In the genomic region with DNA sequence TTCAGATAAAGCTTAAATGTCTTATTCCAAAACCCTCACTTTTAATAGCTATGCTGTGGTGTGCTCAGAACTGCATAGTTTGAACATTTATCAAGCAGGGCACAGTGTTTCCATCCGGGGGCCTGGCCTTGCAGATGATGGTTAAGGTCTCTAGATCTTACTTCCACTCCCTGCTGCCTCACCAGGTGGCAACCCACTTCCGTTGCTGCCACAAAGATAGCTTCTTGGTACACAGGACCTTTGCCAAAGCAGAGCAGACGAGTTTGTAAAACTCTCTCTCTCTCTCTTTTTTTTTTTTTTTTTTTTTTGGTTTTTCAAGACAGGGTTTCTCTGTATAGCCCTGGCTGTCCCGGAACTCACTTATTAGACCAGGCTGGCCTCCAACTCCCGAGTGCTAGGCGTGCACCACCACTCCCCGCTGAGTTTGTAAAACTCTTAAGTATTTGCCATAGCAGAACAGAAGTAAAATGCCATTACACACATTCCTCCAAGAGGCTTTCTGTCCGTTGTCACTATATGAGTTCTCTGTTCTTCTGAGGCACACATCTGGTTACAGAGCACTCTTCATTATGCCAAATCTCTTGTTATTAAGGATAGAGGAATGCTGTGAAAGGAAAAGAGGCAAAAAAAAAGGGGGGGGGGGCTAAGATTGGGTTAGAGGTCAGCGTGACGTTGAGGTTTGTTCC, we compare ENCODE assay signal across 8 mouse cellular contexts. TPM values are rescaled to one million over a fixed set of nuclear protein-coding genes. Genes with fewer than 3 reads are reported as not detected.
DNase-seq lines count a peak whose midpoint lies in the region; ATAC-seq lines count a peak whose summit lies in the region.

No protein-coding gene starts in this region.

- H3K27ac ChIP-seq in hindbrain, embryonic 16.5 days (ENCODE audit: low read depth, low read length): peak overlapping the region; percentile 55; the same call in 1 of the 2 replicates
- H3K27ac ChIP-seq in midbrain, embryonic 10.5 days (replicated peaks): peak overlapping the region; percentile 72

- peak overlapping the region; percentile 70 for H3K4me2 ChIP-seq in hindbrain, embryonic 16.5 days (ENCODE audit: low read length)

- H3K36me3 ChIP-seq in hindbrain, embryonic 16.5 days (ENCODE audit: control insufficient read depth, insufficient read depth, low read length): no peaks in the 10 kb centered on the region
- no peaks in the 10 kb centered on the region for H3K36me3 ChIP-seq in midbrain, embryonic 10.5 days

- WGBS in hindbrain, embryonic 16.5 days: 59% methylated on average over 10 of the region's 10 CpGs
- WGBS in midbrain, embryonic 10.5 days: 64% methylated on average over 10 of the region's 10 CpGs

- peak overlapping the region; percentile 89 for H3K4me3 ChIP-seq in hindbrain, embryonic 16.5 days (ENCODE audit: low read length)
- peak overlapping the region; percentile 80 for H3K4me3 ChIP-seq in midbrain, embryonic 10.5 days

- H3K27me3 ChIP-seq in hindbrain, embryonic 16.5 days (replicated peaks; ENCODE audit: control insufficient read depth, insufficient read depth, low read length): no peaks in the 10 kb centered on the region
- H3K27me3 ChIP-seq in midbrain, embryonic 10.5 days (ENCODE audit: low read depth, poor library complexity, severe bottlenecking): no peaks in the 10 kb centered on the region

- H3K9me3 ChIP-seq in hindbrain, embryonic 16.5 days (ENCODE audit: control insufficient read depth, low read length): no peaks in the 10 kb centered on the region
- H3K9me3 ChIP-seq in midbrain, embryonic 10.5 days (replicated peaks): no peaks in the 10 kb centered on the region

- DNase-seq in layer of hippocampus, adult 9-11 months: peak; percentile 6
- DNase-seq in layer of hippocampus, adult 8-10 months (ENCODE audit: low spot score in 2 of 2): no peak
- peak; percentile 33 for DNase-seq in cerebellum, adult 9-11 months
- DNase-seq in midbrain, embryonic 10.5 days (ENCODE audit: low spot score): no peak
- DNase-seq in thymus, postnatal 25 days: peak; percentile 82
- DNase-seq in urinary bladder, postnatal 14 days (ENCODE audit: low spot score): no peak
- DNase-seq in ovary, postnatal 14 days (ENCODE audit: low spot score): no peak

- peak; percentile 3; the same call in 1 of the 2 replicates for ATAC-seq in hindbrain, embryonic 16.5 days

- peaks cover 18% of the 10 kb centered on the region for H3K4me1 ChIP-seq in hindbrain, embryonic 16.5 days (ENCODE audit: control insufficient read depth, insufficient read depth, low read depth, low read length)
- H3K4me1 ChIP-seq in midbrain, embryonic 10.5 days: peaks cover 30% of the 10 kb centered on the region

- peak overlapping the region; percentile 13; the same call in 1 of the 2 replicates for H3K9ac ChIP-seq in hindbrain, embryonic 16.5 days (ENCODE audit: low read depth, low read length)

RNA-seq across cellular contexts. Expression of gene C1galt1, which starts 0.8 kb away (rescaled TPM):
- total RNA-seq in layer of hippocampus, adult 8-10 months (2022): 10 to 100 TPM; 10.2 to 11.0 (median 10.5) TPM
- 1.5 and 1.6 TPM in 2 replicates for polyA plus RNA-seq in hindbrain, embryonic 16.5 days (2015; fragmentation: Nextera tagmentation; extraction: Ambion mirVana)
- 1.5 and 1.7 TPM in 2 replicates for polyA plus RNA-seq in midbrain, embryonic 10.5 days (2016; fragmentation: Nextera tagmentation; extraction: Ambion mirVana)

Comparison
In these comparisons a context has a peak if more than half of its experiments do, and no peak if none do; other contexts are left out.
1. DNase-seq: peak in layer of hippocampus, adult 9-11 months (single experiment), cerebellum, adult 9-11 months (single experiment) and thymus, postnatal 25 days (single experiment); none in layer of hippocampus, adult 8-10 months (0 of 2), midbrain, embryonic 10.5 days (single experiment), urinary bladder, postnatal 14 days (single experiment) and ovary, postnatal 14 days (single experiment).